Mouse (Mus musculus) lung, embryonic 14.5 days (tissue): ENCODE measurements around the gene Nenf. TPM values are rescaled to one million over a fixed set of nuclear protein-coding genes. Genes with fewer than 3 reads are reported as not detected.

ENCODE experiments used
- ATAC-seq: fragments of 200-750 bp; cut with Nextera tagmentation; 2 replicates; pipeline ENCODE4 v1.8.0; 2017; ENCODE audit warnings: mild to moderate bottlenecking, moderate TSS enrichment, moderate library complexity; ENCODE audit not compliant: insufficient read depth
- DNase-seq: peaks from one replicate; pipeline ENCODE4 v3.0.0-alpha.2; 2015
- H3K27ac ChIP-seq: fragments of 300-500 bp; sonication (generic); 2 replicates; pipeline ENCODE4 v1.5.1; 2014; ENCODE audit warnings: low read depth, mild to moderate bottlenecking, moderate library complexity
- H3K27me3 ChIP-seq: fragments of 300-500 bp; sonication (generic); 2 replicates; pipeline ENCODE4 v1.6.1; 2014; ENCODE audit warnings: low read length, control low read depth; ENCODE audit not compliant: insufficient read depth
- H3K36me3 ChIP-seq: fragments of 300-500 bp; sonication (generic); 2 replicates; pipeline ENCODE4 v1.6.1; 2014; ENCODE audit warnings: control low read depth; ENCODE audit not compliant: insufficient read depth
- H3K4me1 ChIP-seq: fragments of 300-500 bp; sonication (generic); 2 replicates; pipeline ENCODE4 v1.6.1; 2014; ENCODE audit warnings: antibody characterized with exemption, control low read depth; ENCODE audit not compliant: insufficient read depth
- H3K4me2 ChIP-seq: fragments of 300-500 bp; sonication (generic); 2 replicates; pipeline ENCODE4 v1.6.1; 2014; ENCODE audit warnings: mild to moderate bottlenecking
- H3K4me3 ChIP-seq: fragments of 300-500 bp; sonication (generic); 2 replicates; pipeline ENCODE4 v1.5.1; 2014; ENCODE audit warnings: low read depth, low read length
- H3K9ac ChIP-seq: fragments of 300-500 bp; sonication (generic); 2 replicates; pipeline ENCODE4 v1.6.1; 2014
- H3K9me3 ChIP-seq: fragments of 300-500 bp; sonication (generic); 2 replicates; pipeline ENCODE4 v1.6.1; 2016; ENCODE audit warnings: low read depth, low read length, control low read depth
- CTCF ChIP-seq: IDR thresholded peaks from 2 replicates; pipeline ENCODE4 v1.5.1; 2016; ENCODE audit warnings: antibody characterized with exemption, low read depth
- WGBS: fragments of 180-500 bp; shearing (Covaris S2); extraction: QIAGEN DNeasy Blood & Tissue Kit; methylation state at CpG from one replicate; pipeline ENCODE4 v1.1.7; 2014; 5-methylcytosine and 5-hydroxymethylcytosine counted together
- polyA plus RNA-seq: library from polyadenylated mRNA; unstranded; fragments of >200 nt; fragmentation: Nextera tagmentation; extraction: Ambion mirVana; gene quantifications from 2 replicates; pipeline ENCODE4 v1.2.1, GENCODE M21; 2014

Gene Nenf
- polyA plus RNA-seq, 1 experiment from 2014 or later: 117 TPM

- Histone ChIP-seq H3K36me3 (no peaks in the 10 kb centered on the region), H3K9me3 (no peaks in the 10 kb centered on the region), H3K27ac (no peak overlapping the region), H3K9ac (no peak overlapping the region), H3K4me3 (no peak overlapping the region), H3K4me1 (peaks cover 10% of the 10 kb centered on the region), H3K4me2 (no peak overlapping the region), H3K27me3 (no peaks in the 10 kb centered on the region)
- WGBS: 91% methylated on average over 7 of the region's 7 CpGs
- no peak for ATAC-seq
- DNase-seq: no peak
- TF ChIP-seq CTCF: no peak
Measured at GRCm38 (mm10) chr1:191276181-191276580, 41.8 kb downstream of the Nenf start.

- Histone ChIP-seq H3K27ac (no peak overlapping the region), H3K4me2 (no peak overlapping the region), H3K9me3 (no peaks in the 10 kb centered on the region), H3K4me1 (peaks cover 8% of the 10 kb centered on the region), H3K4me3 (no peak overlapping the region), H3K36me3 (no peaks in the 10 kb centered on the region), H3K27me3 (no peaks in the 10 kb centered on the region), H3K9ac (no peak overlapping the region)
- peak; percentile 92 for TF ChIP-seq CTCF
- DNase-seq (peak; percentile 87), ATAC-seq (peak; percentile 36)
- 10% methylated on average over 12 of the region's 12 CpGs for WGBS
Measured at GRCm38 (mm10) chr1:191275527-191275926, 42.5 kb downstream of the Nenf start.

- Histone ChIP-seq H3K27ac (no peak overlapping the region), H3K27me3 (no peaks in the 10 kb centered on the region), H3K4me1 (peaks cover 5% of the 10 kb centered on the region; the same call in 1 of the 2 replicates), H3K4me3 (no peak overlapping the region), H3K9me3 (no peaks in the 10 kb centered on the region), H3K4me2 (no peak overlapping the region), H3K9ac (no peak overlapping the region), H3K36me3 (no peaks in the 10 kb centered on the region)
- WGBS: 57% methylated on average over 3 of the region's 3 CpGs
- no peak for ATAC-seq
- TF ChIP-seq CTCF: no peak
- no peak for DNase-seq
Measured at GRCm38 (mm10) chr1:191272660-191273059, 45.3 kb downstream of the Nenf start.

- no peaks in the 10 kb centered on the region for H3K27me3 ChIP-seq
- DNase-seq: no peak
- TF ChIP-seq CTCF: no peak
- peaks cover 6% of the 10 kb centered on the region; the same call in 1 of the 2 replicates for H3K4me1 ChIP-seq
- H3K27ac ChIP-seq: no peak overlapping the region
- 31% methylated on average over 8 of the region's 8 CpGs for WGBS
- H3K4me3 ChIP-seq: no peak overlapping the region
- no peak overlapping the region for H3K4me2 ChIP-seq
- ATAC-seq: no peak
- H3K36me3 ChIP-seq: no peaks in the 10 kb centered on the region
- no peaks in the 10 kb centered on the region for H3K9me3 ChIP-seq
- H3K9ac ChIP-seq: no peak overlapping the region
Measured at GRCm38 (mm10) chr1:191269648-191269952, 48.4 kb downstream of the Nenf start.

GRCm38 (mm10) chr1:191268797-191269647 lies 49.0 kb downstream of the Nenf start:
- peaks cover 6% of the 10 kb centered on the region; the same call in 1 of the 2 replicates for H3K4me1 ChIP-seq
- no peaks in the 10 kb centered on the region for H3K9me3 ChIP-seq
- no peak overlapping the region for H3K9ac ChIP-seq
- H3K27me3 ChIP-seq: no peaks in the 10 kb centered on the region
- TF ChIP-seq CTCF: no peak
- DNase-seq (no peak), ATAC-seq (no peak)
- no peaks in the 10 kb centered on the region for H3K36me3 ChIP-seq
- H3K27ac ChIP-seq: no peak overlapping the region
- H3K4me2 ChIP-seq: no peak overlapping the region
- WGBS: 57% methylated on average over 5 of the region's 5 CpGs
- H3K4me3 ChIP-seq: no peak overlapping the region

- no peak for DNase-seq
- Histone ChIP-seq H3K36me3 (no peaks in the 10 kb centered on the region), H3K4me1 (peaks cover 6% of the 10 kb centered on the region; the same call in 1 of the 2 replicates), H3K27ac (no peak overlapping the region), H3K4me2 (no peak overlapping the region), H3K4me3 (no peak overlapping the region), H3K9me3 (no peaks in the 10 kb centered on the region), H3K27me3 (no peaks in the 10 kb centered on the region), H3K9ac (no peak overlapping the region)
- WGBS: 17% methylated on average over 5 of the region's 5 CpGs
- no peak for ATAC-seq
- no peak for TF ChIP-seq CTCF
Measured at GRCm38 (mm10) chr1:191267856-191268255, 50.1 kb downstream of the Nenf start.

- Histone ChIP-seq H3K27me3 (no peaks in the 10 kb centered on the region), H3K9ac (no peak overlapping the region), H3K4me1 (peaks cover 6% of the 10 kb centered on the region; the same call in 1 of the 2 replicates), H3K9me3 (no peaks in the 10 kb centered on the region), H3K4me2 (no peak overlapping the region), H3K36me3 (no peaks in the 10 kb centered on the region), H3K4me3 (no peak overlapping the region), H3K27ac (no peak overlapping the region)
- ATAC-seq (no peak), DNase-seq (no peak)
- TF ChIP-seq CTCF: no peak
- 84% methylated on average over 5 of the region's 5 CpGs for WGBS
Measured at GRCm38 (mm10) chr1:191267162-191267561, 50.8 kb downstream of the Nenf start.
